Mouse (Mus musculus): ENCODE measurements at regions not wholly inside any gene's neighbourhood (a gene's known extent, or its start where the extent isn't known, plus 50 kb on each side); places are given as distances from the start of the nearest gene placed in this dataset.

DNA sequence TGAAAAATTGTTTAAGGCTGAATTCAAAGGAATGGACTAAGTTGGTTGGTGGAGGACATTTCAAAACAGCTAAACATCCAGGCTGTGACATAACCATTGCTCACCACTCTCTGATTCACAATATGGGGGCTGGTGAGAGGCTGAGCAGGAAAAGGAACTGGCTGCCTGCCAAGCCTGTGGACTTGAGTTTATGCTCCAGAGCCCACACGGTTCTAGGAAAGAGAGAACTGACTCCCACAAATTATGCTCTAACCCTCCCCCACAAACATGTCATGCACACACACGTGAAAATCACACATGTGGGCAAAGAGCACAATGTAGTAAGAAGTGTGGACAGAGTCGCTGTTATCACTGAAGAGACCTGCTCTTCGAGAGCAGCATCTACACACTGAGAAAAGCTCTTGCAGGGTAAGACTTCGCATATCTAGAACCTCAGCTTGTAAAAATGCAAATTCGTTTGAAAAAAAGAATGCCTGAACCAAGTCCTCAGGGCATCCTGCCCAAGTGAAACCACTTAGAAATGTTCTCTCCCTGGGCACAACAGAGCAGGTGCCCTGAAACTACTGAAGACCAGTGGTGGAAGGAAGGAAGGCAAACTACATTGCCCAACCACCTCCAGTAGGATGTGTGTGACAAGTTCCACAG lies 118.9 kb upstream of the Qrfpr start:
- Histone ChIP-seq H3K9me3 (ENCODE audit: control insufficient read depth, low read depth, low read length) (no peaks in the 10 kb centered on the region), H3K9ac (replicated peaks; ENCODE audit: low read depth, low read length) (no peak overlapping the region), H3K4me3 (ENCODE audit: low read depth, low read length) (no peak overlapping the region), H3K27me3 (ENCODE audit: control insufficient read depth, insufficient read depth, low read length) (no peaks in the 10 kb centered on the region), H3K27ac (ENCODE audit: low read length) (no peak overlapping the region), H3K4me1 (ENCODE audit: control insufficient read depth, insufficient read depth, low read length) (no peaks in the 10 kb centered on the region), H3K36me3 (ENCODE audit: control insufficient read depth, insufficient read depth, low read length) (no peaks in the 10 kb centered on the region), H3K4me2 (replicated peaks; ENCODE audit: low read depth, low read length) (no peak overlapping the region)
- ATAC-seq (ENCODE audit: insufficient number of reproducible peaks, insufficient read depth, low FRiP score, low read depth) = no peak
- 57% methylated on average over 6 of the region's 6 CpGs for WGBS

- Histone ChIP-seq H3K27me3 (ENCODE audit: control insufficient read depth, insufficient read depth, low read length) (no peaks in the 10 kb centered on the region), H3K4me2 (replicated peaks; ENCODE audit: low read depth, low read length) (no peak overlapping the region), H3K4me1 (ENCODE audit: control insufficient read depth, insufficient read depth, low read length) (no peaks in the 10 kb centered on the region), H3K9ac (replicated peaks; ENCODE audit: low read depth, low read length) (no peak overlapping the region), H3K4me3 (ENCODE audit: low read depth, low read length) (no peak overlapping the region), H3K36me3 (ENCODE audit: control insufficient read depth, insufficient read depth, low read length) (no peaks in the 10 kb centered on the region), H3K27ac (ENCODE audit: low read length) (no peak overlapping the region), H3K9me3 (ENCODE audit: control insufficient read depth, low read depth, low read length) (no peaks in the 10 kb centered on the region)
- 83% methylated on average over 5 of the region's 5 CpGs for WGBS
- no peak for ATAC-seq (ENCODE audit: insufficient number of reproducible peaks, insufficient read depth, low FRiP score, low read depth)
Measured at GRCm38 (mm10) chr3:36339656-36340055, 117.5 kb upstream of the Qrfpr start.

DNA sequence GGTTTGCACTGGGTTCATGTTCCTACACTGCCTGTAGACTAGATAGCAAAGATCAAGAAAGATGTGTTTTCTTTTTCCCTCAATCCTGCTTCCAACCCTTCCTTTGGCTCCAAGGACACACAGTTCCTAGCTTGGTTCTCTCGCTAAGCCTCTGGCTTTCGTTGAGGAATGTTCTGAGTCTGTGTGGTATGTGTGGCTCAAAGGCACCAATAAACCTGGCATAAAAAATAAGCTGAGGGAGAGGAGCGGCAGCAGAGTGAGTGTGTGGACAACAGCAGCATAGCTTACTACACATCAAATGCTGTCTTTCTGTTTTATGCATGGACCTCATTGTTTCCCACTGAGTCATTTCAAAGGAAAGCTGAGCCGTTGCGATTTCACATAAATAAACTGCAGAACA lies 112.2 kb upstream of the Qrfpr start:
- no peak for ATAC-seq (ENCODE audit: insufficient number of reproducible peaks, insufficient read depth, low FRiP score, low read depth)
- no peak overlapping the region for H3K4me2 ChIP-seq (replicated peaks; ENCODE audit: low read depth, low read length)
- H3K36me3 ChIP-seq (ENCODE audit: control insufficient read depth, insufficient read depth, low read length) = no peaks in the 10 kb centered on the region
- H3K4me3 ChIP-seq (ENCODE audit: low read depth, low read length) = no peak overlapping the region
- no peaks in the 10 kb centered on the region for H3K27me3 ChIP-seq (ENCODE audit: control insufficient read depth, insufficient read depth, low read length)
- no peaks in the 10 kb centered on the region for H3K4me1 ChIP-seq (ENCODE audit: control insufficient read depth, insufficient read depth, low read length)
- 77% methylated on average over 5 of the region's 5 CpGs for WGBS
- no peak overlapping the region for H3K27ac ChIP-seq (ENCODE audit: low read length)
- H3K9ac ChIP-seq (replicated peaks; ENCODE audit: low read depth, low read length) = no peak overlapping the region
- no peaks in the 10 kb centered on the region for H3K9me3 ChIP-seq (ENCODE audit: control insufficient read depth, low read depth, low read length)

DNA sequence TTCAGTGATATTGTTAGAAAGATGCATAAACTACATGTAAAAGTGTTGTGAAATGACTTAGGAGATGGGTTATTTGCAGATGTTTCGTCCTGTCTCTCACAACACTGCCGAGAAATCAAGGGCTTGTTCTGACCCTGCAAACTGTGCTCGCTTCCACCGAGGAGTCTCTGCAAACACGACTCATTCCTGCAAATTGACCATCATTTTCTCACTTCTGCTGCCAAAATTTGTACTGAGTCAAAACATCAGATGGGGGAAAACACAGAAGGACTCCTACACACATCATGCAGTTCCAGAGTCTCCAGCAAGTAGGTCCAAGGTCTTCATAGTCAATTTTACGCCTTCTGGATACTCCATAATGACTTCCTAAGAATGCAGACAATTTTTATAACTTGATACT lies 109.9 kb upstream of the Qrfpr start:
- H3K4me3 ChIP-seq (ENCODE audit: low read depth, low read length) = no peak overlapping the region
- no peaks in the 10 kb centered on the region for H3K27me3 ChIP-seq (ENCODE audit: control insufficient read depth, insufficient read depth, low read length)
- no peak overlapping the region for H3K9ac ChIP-seq (replicated peaks; ENCODE audit: low read depth, low read length)
- no peak for ATAC-seq (ENCODE audit: insufficient number of reproducible peaks, insufficient read depth, low FRiP score, low read depth)
- H3K9me3 ChIP-seq (ENCODE audit: control insufficient read depth, low read depth, low read length) = no peaks in the 10 kb centered on the region
- 81% methylated on average over 6 of the region's 6 CpGs for WGBS
- no peaks in the 10 kb centered on the region for H3K36me3 ChIP-seq (ENCODE audit: control insufficient read depth, insufficient read depth, low read length)
- H3K27ac ChIP-seq (ENCODE audit: low read length) = no peak overlapping the region
- H3K4me2 ChIP-seq (replicated peaks; ENCODE audit: low read depth, low read length) = no peak overlapping the region
- no peaks in the 10 kb centered on the region for H3K4me1 ChIP-seq (ENCODE audit: control insufficient read depth, insufficient read depth, low read length)

DNA sequence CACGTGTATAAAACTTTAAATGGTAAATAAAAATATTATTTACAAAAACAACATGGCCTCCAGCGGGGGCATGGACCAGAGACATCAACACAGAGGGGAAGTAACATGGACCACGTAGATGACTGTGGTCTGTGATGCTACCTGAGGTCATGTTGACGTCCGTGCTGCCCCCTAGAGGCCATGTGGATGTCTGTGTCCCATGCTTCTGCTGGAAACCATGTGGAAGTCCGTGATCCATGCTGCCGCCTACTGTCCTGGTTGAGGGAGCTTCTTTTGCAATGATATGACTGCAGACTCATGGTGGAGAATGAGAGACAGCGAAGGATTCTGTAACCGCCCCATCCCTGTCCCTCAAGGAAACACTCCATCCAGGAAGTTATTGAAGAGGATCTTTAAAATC lies 108.5 kb upstream of the Qrfpr start:
- Histone ChIP-seq H3K4me1 (ENCODE audit: control insufficient read depth, insufficient read depth, low read length) (no peaks in the 10 kb centered on the region), H3K9ac (replicated peaks; ENCODE audit: low read depth, low read length) (no peak overlapping the region), H3K4me3 (ENCODE audit: low read depth, low read length) (no peak overlapping the region), H3K27me3 (ENCODE audit: control insufficient read depth, insufficient read depth, low read length) (no peaks in the 10 kb centered on the region), H3K36me3 (ENCODE audit: control insufficient read depth, insufficient read depth, low read length) (no peaks in the 10 kb centered on the region), H3K9me3 (ENCODE audit: control insufficient read depth, low read depth, low read length) (no peaks in the 10 kb centered on the region), H3K4me2 (replicated peaks; ENCODE audit: low read depth, low read length) (no peak overlapping the region), H3K27ac (ENCODE audit: low read length) (no peak overlapping the region)
- no peak for ATAC-seq (ENCODE audit: insufficient number of reproducible peaks, insufficient read depth, low FRiP score, low read depth)
- 23% methylated on average over 9 of the region's 9 CpGs for WGBS

DNA sequence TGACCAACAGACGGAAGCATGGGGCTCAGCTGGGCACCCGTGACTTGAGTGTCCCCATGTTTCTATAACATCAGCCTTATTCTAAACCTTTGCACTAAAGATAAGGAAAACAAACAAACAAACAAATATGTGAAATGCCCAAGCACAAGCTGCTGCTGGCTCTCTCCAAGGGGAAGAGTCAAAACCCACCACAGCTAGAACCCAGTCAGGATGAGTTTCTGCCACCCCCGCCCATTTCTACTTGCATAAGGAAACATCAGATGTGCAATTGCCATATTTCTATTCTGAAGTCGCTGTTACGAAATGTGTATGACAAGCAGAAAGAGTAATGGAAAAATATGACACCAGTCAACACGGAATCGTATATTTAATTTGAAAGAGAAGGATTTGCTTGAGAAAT lies 107.5 kb upstream of the Qrfpr start:
- Histone ChIP-seq H3K27me3 (ENCODE audit: control insufficient read depth, insufficient read depth, low read length) (no peaks in the 10 kb centered on the region), H3K27ac (ENCODE audit: low read length) (no peak overlapping the region), H3K4me1 (ENCODE audit: control insufficient read depth, insufficient read depth, low read length) (no peaks in the 10 kb centered on the region), H3K36me3 (ENCODE audit: control insufficient read depth, insufficient read depth, low read length) (no peaks in the 10 kb centered on the region), H3K4me3 (ENCODE audit: low read depth, low read length) (no peak overlapping the region), H3K9ac (replicated peaks; ENCODE audit: low read depth, low read length) (no peak overlapping the region), H3K4me2 (replicated peaks; ENCODE audit: low read depth, low read length) (no peak overlapping the region), H3K9me3 (ENCODE audit: control insufficient read depth, low read depth, low read length) (no peaks in the 10 kb centered on the region)
- no peak for ATAC-seq (ENCODE audit: insufficient number of reproducible peaks, insufficient read depth, low FRiP score, low read depth)
- WGBS = 80% methylated on average over 7 of the region's 7 CpGs

DNA sequence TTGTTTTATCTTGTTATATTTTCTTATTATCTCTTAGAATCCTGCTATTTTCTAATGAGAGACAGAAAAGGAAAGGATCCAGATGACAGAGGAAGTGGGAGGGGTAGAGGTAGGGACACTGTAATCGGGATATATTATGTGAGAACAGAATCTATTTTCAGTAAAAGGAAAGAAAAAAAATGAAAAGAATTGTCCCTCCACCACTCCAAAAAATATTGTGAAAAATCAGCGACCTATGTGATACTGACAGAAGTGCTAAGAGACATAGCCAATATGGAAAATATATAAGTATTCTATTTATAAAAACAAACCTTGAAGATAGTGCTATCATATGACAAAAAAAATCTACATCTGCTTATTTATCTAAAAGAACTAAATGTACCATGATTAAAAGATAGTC lies 106.8 kb upstream of the Qrfpr start:
- ATAC-seq (ENCODE audit: insufficient number of reproducible peaks, insufficient read depth, low FRiP score, low read depth) = no peak

GRCm38 (mm10) chr3:36318635-36319034 lies 96.5 kb upstream of the Qrfpr start:
- H3K4me2 ChIP-seq (replicated peaks; ENCODE audit: low read depth, low read length) = no peak overlapping the region
- no peaks in the 10 kb centered on the region for H3K4me1 ChIP-seq (ENCODE audit: control insufficient read depth, insufficient read depth, low read length)
- H3K36me3 ChIP-seq (ENCODE audit: control insufficient read depth, insufficient read depth, low read length) = no peaks in the 10 kb centered on the region
- H3K9ac ChIP-seq (replicated peaks; ENCODE audit: low read depth, low read length) = no peak overlapping the region
- no peak for ATAC-seq (ENCODE audit: insufficient number of reproducible peaks, insufficient read depth, low FRiP score, low read depth)
- no peaks in the 10 kb centered on the region for H3K9me3 ChIP-seq (ENCODE audit: control insufficient read depth, low read depth, low read length)
- no peaks in the 10 kb centered on the region for H3K27me3 ChIP-seq (ENCODE audit: control insufficient read depth, insufficient read depth, low read length)
- no peak overlapping the region for H3K4me3 ChIP-seq (ENCODE audit: low read depth, low read length)
- no peak overlapping the region for H3K27ac ChIP-seq (ENCODE audit: low read length)

More for the DNA sequence above, 106.8 kb upstream of the Qrfpr start:
- Histone ChIP-seq H3K9ac (replicated peaks; ENCODE audit: low read depth, low read length) (no peak overlapping the region), H3K9me3 (ENCODE audit: control insufficient read depth, low read depth, low read length) (no peaks in the 10 kb centered on the region), H3K4me3 (ENCODE audit: low read depth, low read length) (no peak overlapping the region), H3K36me3 (ENCODE audit: control insufficient read depth, insufficient read depth, low read length) (no peaks in the 10 kb centered on the region), H3K27ac (ENCODE audit: low read length) (no peak overlapping the region), H3K27me3 (ENCODE audit: control insufficient read depth, insufficient read depth, low read length) (no peaks in the 10 kb centered on the region), H3K4me2 (replicated peaks; ENCODE audit: low read depth, low read length) (no peak overlapping the region), H3K4me1 (ENCODE audit: control insufficient read depth, insufficient read depth, low read length) (no peaks in the 10 kb centered on the region)
- 78% methylated on average over 2 of the region's 2 CpGs for WGBS

DNA sequence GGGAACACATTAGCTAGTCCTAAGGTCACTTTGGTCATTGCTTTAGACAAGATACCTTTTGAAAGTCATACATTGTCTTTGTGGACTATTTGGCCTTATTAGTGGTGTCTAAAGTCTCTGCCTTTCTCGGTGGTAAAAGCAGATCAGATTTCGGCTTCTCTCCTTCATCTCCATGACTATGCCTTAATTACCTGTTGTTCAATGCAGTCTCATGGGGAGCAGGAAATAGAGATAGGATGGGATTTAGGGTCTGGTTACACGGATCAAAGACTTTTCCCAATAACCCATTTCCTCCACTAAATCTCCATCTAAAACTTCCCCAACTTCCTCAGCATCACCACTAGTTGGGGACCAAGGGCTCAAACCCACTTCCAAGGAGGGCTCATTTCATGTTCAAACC lies 89.2 kb upstream of the Qrfpr start:
- H3K27ac ChIP-seq (ENCODE audit: low read length) = no peak overlapping the region
- no peaks in the 10 kb centered on the region for H3K36me3 ChIP-seq (ENCODE audit: control insufficient read depth, insufficient read depth, low read length)
- no peak for ATAC-seq (ENCODE audit: insufficient number of reproducible peaks, insufficient read depth, low FRiP score, low read depth)
- no peak overlapping the region for H3K4me2 ChIP-seq (replicated peaks; ENCODE audit: low read depth, low read length)
- no peaks in the 10 kb centered on the region for H3K9me3 ChIP-seq (ENCODE audit: control insufficient read depth, low read depth, low read length)
- H3K4me1 ChIP-seq (ENCODE audit: control insufficient read depth, insufficient read depth, low read length) = no peaks in the 10 kb centered on the region
- WGBS = 5% methylated on average over 3 of the region's 3 CpGs
- no peak overlapping the region for H3K9ac ChIP-seq (replicated peaks; ENCODE audit: low read depth, low read length)
- H3K27me3 ChIP-seq (ENCODE audit: control insufficient read depth, insufficient read depth, low read length) = no peaks in the 10 kb centered on the region
- H3K4me3 ChIP-seq (ENCODE audit: low read depth, low read length) = no peak overlapping the region
